Mouse (Mus musculus): Measurements from ENCODE around the gene Gm20219. TPM values are rescaled to one million over a fixed set of nuclear protein-coding genes. Genes with fewer than 3 reads are reported as not detected.

Gm20219 gene
- polyA plus RNA-seq, 1 experiment from 2014 or later, result 1.4 TPM

GRCm38 (mm10) chr17:56561866-56562265 is 7.7 kb upstream of the Gm20219 start:
- Histone ChIP-seq H3K27me3 (replicated peaks; ENCODE audit: control insufficient read depth, insufficient read depth, low read length) (no peaks in the 10 kb centered on the region), H3K9ac (ENCODE audit: low read depth, low read length) (no peak overlapping the region), H3K4me3 (ENCODE audit: low read length) (no peak overlapping the region), H3K36me3 (ENCODE audit: control insufficient read depth, insufficient read depth, low read length) (peaks cover 49% of the 10 kb centered on the region), H3K9me3 (ENCODE audit: control insufficient read depth, low read length) (no peaks in the 10 kb centered on the region), H3K4me1 (ENCODE audit: control insufficient read depth, insufficient read depth, low read length) (no peaks in the 10 kb centered on the region), H3K4me2 (ENCODE audit: low read depth, low read length) (no peak overlapping the region), H3K27ac (ENCODE audit: low read length) (no peak overlapping the region)
- 95% methylated on average over 2 of the region's 2 CpGs for WGBS
- no peak for ATAC-seq

GRCm38 (mm10) chr17:56560131-56560530 is 5.9 kb upstream of the Gm20219 start:
- Histone ChIP-seq H3K4me1 (ENCODE audit: control insufficient read depth, insufficient read depth, low read length) (no peaks in the 10 kb centered on the region), H3K27me3 (replicated peaks; ENCODE audit: control insufficient read depth, insufficient read depth, low read length) (no peaks in the 10 kb centered on the region), H3K9ac (ENCODE audit: low read depth, low read length) (no peak overlapping the region), H3K9me3 (ENCODE audit: control insufficient read depth, low read length) (no peaks in the 10 kb centered on the region), H3K36me3 (ENCODE audit: control insufficient read depth, insufficient read depth, low read length) (peaks cover 34% of the 10 kb centered on the region), H3K27ac (ENCODE audit: low read length) (no peak overlapping the region), H3K4me3 (ENCODE audit: low read length) (no peak overlapping the region), H3K4me2 (ENCODE audit: low read depth, low read length) (no peak overlapping the region)
- WGBS, result 68% methylated on average over 1 of the region's 1 CpGs
- no peak for ATAC-seq

- H3K27ac ChIP-seq (ENCODE audit: low read length), result no peak overlapping the region
- no peak for ATAC-seq
- no peaks in the 10 kb centered on the region for H3K27me3 ChIP-seq (replicated peaks; ENCODE audit: control insufficient read depth, insufficient read depth, low read length)
- H3K4me2 ChIP-seq (ENCODE audit: low read depth, low read length), result no peak overlapping the region
- H3K9ac ChIP-seq (ENCODE audit: low read depth, low read length), result no peak overlapping the region
- H3K4me1 ChIP-seq (ENCODE audit: control insufficient read depth, insufficient read depth, low read length), result 0 out of 2 replicates have a peak, but pooled peaks cover 3% of the 10 kb centered on the region
- 72% methylated on average over 3 of the region's 3 CpGs for WGBS
- no peaks in the 10 kb centered on the region for H3K9me3 ChIP-seq (ENCODE audit: control insufficient read depth, low read length)
- H3K36me3 ChIP-seq (ENCODE audit: control insufficient read depth, insufficient read depth, low read length), result peaks cover 30% of the 10 kb centered on the region
- no peak overlapping the region for H3K4me3 ChIP-seq (ENCODE audit: low read length)
These were observed 5.2 kb upstream of the Gm20219 start for GRCm38 (mm10) chr17:56559386-56559785.

- ATAC-seq, result 0 out of 2 replicates have a peak, but pooled peaks have one; percentile 19
- H3K27ac ChIP-seq (ENCODE audit: low read length), result no peak overlapping the region
These were observed 4.3 kb upstream of the Gm20219 start for GRCm38 (mm10) chr17:56558448-56558847.

GRCm38 (mm10) chr17:56552781-56553363 is 1.3 kb downstream of the Gm20219 start:
- Histone ChIP-seq H3K27me3 (replicated peaks; ENCODE audit: control insufficient read depth, insufficient read depth, low read length) (no peaks in the 10 kb centered on the region), H3K4me2 (ENCODE audit: low read depth, low read length) (no peak overlapping the region), H3K36me3 (ENCODE audit: control insufficient read depth, insufficient read depth, low read length) (no peaks in the 10 kb centered on the region), H3K27ac (ENCODE audit: low read length) (no peak overlapping the region), H3K9ac (ENCODE audit: low read depth, low read length) (no peak overlapping the region), H3K4me1 (ENCODE audit: control insufficient read depth, insufficient read depth, low read length) (0 out of 2 replicates have a peak, but pooled peaks cover 3% of the 10 kb centered on the region), H3K9me3 (ENCODE audit: control insufficient read depth, low read length) (peaks cover 5% of the 10 kb centered on the region; the same call in 1 of the 2 replicates), H3K4me3 (ENCODE audit: low read length) (no peak overlapping the region)
- no peak for ATAC-seq
- 68% methylated on average over 5 of the region's 5 CpGs for WGBS

More at GRCm38 (mm10) chr17:56558448-56558847, 4.3 kb upstream of the Gm20219 start:
- Histone ChIP-seq H3K4me3 (ENCODE audit: low read length) (no peak overlapping the region), H3K36me3 (ENCODE audit: control insufficient read depth, insufficient read depth, low read length) (peaks cover 21% of the 10 kb centered on the region), H3K9ac (ENCODE audit: low read depth, low read length) (no peak overlapping the region), H3K9me3 (ENCODE audit: control insufficient read depth, low read length) (no peaks in the 10 kb centered on the region), H3K4me1 (ENCODE audit: control insufficient read depth, insufficient read depth, low read length) (0 out of 2 replicates have a peak, but pooled peaks cover 3% of the 10 kb centered on the region), H3K4me2 (ENCODE audit: low read depth, low read length) (no peak overlapping the region), H3K27me3 (replicated peaks; ENCODE audit: control insufficient read depth, insufficient read depth, low read length) (no peaks in the 10 kb centered on the region)
- WGBS, result 26% methylated on average over 3 of the region's 3 CpGs

- peaks cover 6% of the 10 kb centered on the region; the same call in 1 of the 2 replicates for H3K9me3 ChIP-seq (ENCODE audit: control insufficient read depth, low read length)
- H3K9ac ChIP-seq (ENCODE audit: low read depth, low read length), result no peak overlapping the region
- H3K4me1 ChIP-seq (ENCODE audit: control insufficient read depth, insufficient read depth, low read length), result 0 out of 2 replicates have a peak, but pooled peaks cover 3% of the 10 kb centered on the region
- H3K4me3 ChIP-seq (ENCODE audit: low read length), result no peak overlapping the region
- no peaks in the 10 kb centered on the region for H3K27me3 ChIP-seq (replicated peaks; ENCODE audit: control insufficient read depth, insufficient read depth, low read length)
- 74% methylated on average over 6 of the region's 6 CpGs for WGBS
- ATAC-seq, result no peak
- no peak overlapping the region for H3K4me2 ChIP-seq (ENCODE audit: low read depth, low read length)
- H3K27ac ChIP-seq (ENCODE audit: low read length), result no peak overlapping the region
- no peaks in the 10 kb centered on the region for H3K36me3 ChIP-seq (ENCODE audit: control insufficient read depth, insufficient read depth, low read length)
These were observed 2.2 kb downstream of the Gm20219 start for GRCm38 (mm10) chr17:56551841-56552581.

GRCm38 (mm10) chr17:56550784-56551475 is 3.3 kb downstream of the Gm20219 start:
- Histone ChIP-seq H3K9me3 (ENCODE audit: control insufficient read depth, low read length) (peaks cover 6% of the 10 kb centered on the region; the same call in 1 of the 2 replicates), H3K36me3 (ENCODE audit: control insufficient read depth, insufficient read depth, low read length) (no peaks in the 10 kb centered on the region), H3K27me3 (replicated peaks; ENCODE audit: control insufficient read depth, insufficient read depth, low read length) (no peaks in the 10 kb centered on the region), H3K4me2 (ENCODE audit: low read depth, low read length) (no peak overlapping the region), H3K27ac (ENCODE audit: low read length) (no peak overlapping the region), H3K4me1 (ENCODE audit: control insufficient read depth, insufficient read depth, low read length) (0 out of 2 replicates have a peak, but pooled peaks cover 3% of the 10 kb centered on the region), H3K9ac (ENCODE audit: low read depth, low read length) (no peak overlapping the region), H3K4me3 (ENCODE audit: low read length) (no peak overlapping the region)
- 78% methylated on average over 12 of the region's 12 CpGs for WGBS
- no peak for ATAC-seq

- 73% methylated on average over 4 of the region's 4 CpGs for WGBS
These were observed 5.5 kb downstream of the Gm20219 start for GRCm38 (mm10) chr17:56548605-56549105.

More at GRCm38 (mm10) chr17:56548605-56549105, 5.5 kb downstream of the Gm20219 start:
- Histone ChIP-seq H3K4me2 (ENCODE audit: low read depth, low read length) (no peak overlapping the region), H3K27ac (ENCODE audit: low read length) (no peak overlapping the region), H3K27me3 (replicated peaks; ENCODE audit: control insufficient read depth, insufficient read depth, low read length) (no peaks in the 10 kb centered on the region), H3K36me3 (ENCODE audit: control insufficient read depth, insufficient read depth, low read length) (no peaks in the 10 kb centered on the region), H3K9ac (ENCODE audit: low read depth, low read length) (no peak overlapping the region), H3K4me3 (ENCODE audit: low read length) (no peak overlapping the region), H3K9me3 (ENCODE audit: control insufficient read depth, low read length) (peaks cover 6% of the 10 kb centered on the region; the same call in 1 of the 2 replicates), H3K4me1 (ENCODE audit: control insufficient read depth, insufficient read depth, low read length) (no peaks in the 10 kb centered on the region)
- no peak for ATAC-seq
